Mouse (Mus musculus): ENCODE measurements at regions not wholly inside any gene's neighbourhood (a gene's known extent, or its start where the extent isn't known, plus 50 kb on each side); places are given as distances from the start of the nearest gene placed in this dataset.

- TF ChIP-seq FLI1 (IDR thresholded peaks at IDR 0.05; ENCODE audit: low read length) (no peak), GATA1 (IDR thresholded peaks at IDR 0.05; ENCODE audit: borderline replicate concordance, low read length) (no peak)
These were observed 115.4 kb upstream of the 9330182O14Rik start for GRCm38 (mm10) chr15:40018792-40019151.

Data from megakaryocyte, embryonic 14.5 days (primary cell).